Mouse (Mus musculus): Measurements from ENCODE around the gene Gm27021.

Gm27021 gene

DNA sequence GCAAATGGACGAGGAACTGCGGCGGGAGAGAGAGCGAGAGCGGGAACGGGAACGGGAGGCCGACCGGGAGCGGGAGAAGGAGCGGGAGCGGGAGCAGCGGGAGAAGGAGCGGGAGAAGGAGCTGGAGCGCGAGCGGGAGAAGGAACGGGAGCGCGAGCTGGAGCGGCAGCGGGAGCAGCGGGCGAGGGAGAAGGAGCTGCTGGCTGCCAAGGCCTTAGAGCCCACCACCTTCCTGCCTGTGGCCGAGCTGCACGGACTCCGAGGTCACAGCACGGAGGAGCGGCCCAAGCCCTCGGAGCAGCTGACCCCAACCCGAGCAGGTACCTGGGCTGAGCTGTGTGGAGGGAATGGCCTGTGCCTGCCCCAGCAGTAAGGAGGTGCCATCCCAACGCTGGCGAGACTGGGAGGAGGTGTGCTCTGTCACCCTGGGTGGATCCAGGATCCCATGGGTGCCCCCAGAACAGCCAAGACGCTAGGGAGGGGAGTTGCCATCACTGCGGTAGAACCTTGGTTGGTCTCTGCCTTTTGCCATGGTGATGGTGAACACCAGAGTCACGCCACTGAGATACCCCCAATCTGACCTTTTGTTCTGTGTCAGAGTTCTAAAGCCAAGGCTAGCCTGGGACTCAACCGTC, 99.6 kb downstream of the Gm27021 start:
- in situ Hi-C loops (cut with MboI): no loop called here

DNA sequence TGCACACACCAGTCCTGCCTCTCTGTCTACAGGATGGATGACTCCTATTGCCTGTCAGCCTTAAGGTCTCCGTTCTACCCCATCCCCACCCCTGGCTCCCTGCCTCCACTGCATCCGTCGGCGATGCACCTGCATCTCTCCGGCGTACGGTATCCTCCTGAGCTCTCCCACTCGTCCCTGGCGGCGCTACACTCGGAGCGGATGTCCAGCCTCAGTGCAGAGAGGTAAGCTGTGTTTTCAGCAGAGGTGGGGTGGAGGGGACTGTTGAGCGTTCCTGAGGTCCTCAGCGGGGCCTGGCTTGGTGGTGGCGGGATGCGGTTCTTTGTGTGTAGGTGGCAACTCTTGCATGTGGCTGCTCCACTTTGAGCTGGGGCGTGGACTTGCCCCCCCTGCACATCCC, 100.1 kb downstream of the Gm27021 start:
- in situ Hi-C loops (cut with MboI): no loop called here

DNA sequence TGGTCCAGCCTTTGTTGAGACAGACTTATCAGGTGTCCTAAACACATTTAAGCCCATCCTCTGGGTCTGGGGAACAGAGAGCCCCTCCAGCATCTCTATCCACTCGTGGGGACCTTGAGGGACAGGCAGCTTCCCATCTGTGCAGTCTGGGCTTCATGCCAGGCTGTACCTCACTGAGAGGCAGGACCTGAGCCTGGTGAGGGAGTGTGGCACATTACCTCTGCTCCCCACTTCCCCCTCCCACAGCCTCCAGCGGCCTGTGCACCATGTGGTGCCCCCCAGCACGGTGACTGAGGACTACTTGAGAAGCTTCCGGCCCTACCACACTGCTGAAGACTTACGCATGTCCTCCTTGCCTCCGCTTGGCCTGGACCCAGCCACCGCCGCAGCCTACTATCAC, 101.2 kb downstream of the Gm27021 start:
- in situ Hi-C loops (cut with MboI): no loop called here

DNA sequence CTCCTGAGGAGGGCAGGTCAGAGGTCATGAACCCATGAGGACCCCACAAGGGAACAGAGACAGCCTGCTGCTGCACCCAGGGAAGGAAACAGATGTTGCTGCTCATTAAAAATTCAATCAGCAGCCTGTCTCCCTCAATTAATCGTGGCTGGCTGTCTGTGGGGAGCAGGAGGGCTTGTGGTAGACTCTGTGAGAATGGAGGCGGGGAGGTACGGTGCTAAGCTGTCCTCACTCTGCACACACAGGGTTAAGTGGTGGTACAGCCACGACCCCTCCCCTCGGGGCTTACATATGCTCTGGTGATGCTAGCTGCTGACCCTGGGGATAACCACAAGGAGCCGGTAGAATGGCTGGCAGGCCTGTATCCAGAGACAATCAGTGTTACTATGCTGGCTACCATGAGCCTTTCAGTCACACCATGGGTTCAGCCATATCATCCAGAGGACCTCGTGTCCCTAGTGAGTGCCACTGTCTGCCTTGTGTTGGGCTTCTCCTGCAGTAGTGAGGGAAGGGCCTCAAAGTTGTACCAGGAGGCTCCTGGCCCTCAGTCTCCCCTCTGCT, 102.6 kb downstream of the Gm27021 start:
- in situ Hi-C loops (cut with MboI): no loop called here

DNA sequence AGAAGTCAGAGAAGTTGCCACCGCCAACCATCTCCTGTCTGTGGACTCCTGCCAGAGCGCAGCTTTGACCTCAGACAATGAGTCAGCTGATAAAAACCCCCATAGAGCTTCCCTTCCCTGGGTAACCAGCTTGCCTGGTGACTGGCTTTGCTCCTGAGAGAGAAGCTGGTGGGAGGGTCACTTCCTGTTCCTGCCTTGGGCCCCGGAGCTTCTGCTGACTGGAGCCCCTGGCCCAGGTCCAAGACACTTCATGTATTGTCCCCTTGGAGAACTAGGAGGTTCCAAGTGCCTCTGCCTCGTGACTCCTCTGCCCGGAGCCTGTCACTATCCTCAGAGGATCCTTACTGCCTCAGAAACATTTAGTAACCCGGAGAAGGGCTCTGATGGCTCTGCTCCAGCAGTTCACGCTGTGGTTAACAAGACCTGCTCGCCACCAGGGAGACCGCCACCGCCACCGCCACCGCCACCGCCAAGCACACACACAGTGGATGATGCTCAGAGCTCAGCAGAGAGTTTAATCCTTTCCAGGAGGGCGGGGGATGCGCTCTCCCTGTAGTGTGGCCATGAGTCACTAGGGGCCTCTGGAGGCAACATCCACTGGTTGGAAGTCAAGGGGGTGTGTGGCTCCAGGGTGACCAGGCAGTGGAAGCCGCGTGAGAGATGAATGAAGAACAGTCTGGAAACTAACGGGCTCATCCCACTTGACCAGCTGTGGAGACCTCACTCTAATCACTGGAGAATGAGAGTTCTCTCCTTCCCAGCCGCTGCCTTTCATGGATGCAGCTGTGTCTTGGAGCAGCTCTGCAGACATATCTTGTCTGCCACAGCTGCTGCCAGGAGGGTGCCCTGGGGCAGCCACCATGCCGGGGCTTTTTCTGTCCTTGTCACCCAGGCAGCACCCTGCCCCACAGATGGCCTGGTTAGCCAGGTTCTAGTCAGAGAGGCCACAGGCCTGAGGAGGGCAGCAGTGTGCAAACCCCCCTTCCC, 103.7 kb downstream of the Gm27021 start:
- in situ Hi-C loops (cut with MboI): no loop called here

DNA sequence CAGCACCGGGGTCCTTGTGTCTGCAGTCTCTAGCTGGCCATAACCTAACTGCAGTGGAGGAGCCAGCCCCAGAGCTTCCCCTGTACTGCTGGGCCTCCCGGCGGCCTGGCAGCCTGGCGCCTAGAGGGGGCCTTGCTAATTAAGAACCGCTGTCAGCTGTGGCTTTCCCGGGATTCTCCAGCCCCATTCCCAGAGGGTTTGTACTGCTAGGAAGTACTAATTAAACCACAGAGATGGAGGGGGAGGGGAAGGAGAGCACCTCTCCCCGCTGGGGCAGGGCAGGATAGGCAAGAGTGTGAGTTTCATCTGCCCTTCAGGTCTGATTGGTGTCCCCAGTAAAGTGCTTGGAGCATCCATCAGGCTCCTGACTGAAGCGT, 104.5 kb downstream of the Gm27021 start:
- in situ Hi-C loops (cut with MboI): no loop called here

DNA sequence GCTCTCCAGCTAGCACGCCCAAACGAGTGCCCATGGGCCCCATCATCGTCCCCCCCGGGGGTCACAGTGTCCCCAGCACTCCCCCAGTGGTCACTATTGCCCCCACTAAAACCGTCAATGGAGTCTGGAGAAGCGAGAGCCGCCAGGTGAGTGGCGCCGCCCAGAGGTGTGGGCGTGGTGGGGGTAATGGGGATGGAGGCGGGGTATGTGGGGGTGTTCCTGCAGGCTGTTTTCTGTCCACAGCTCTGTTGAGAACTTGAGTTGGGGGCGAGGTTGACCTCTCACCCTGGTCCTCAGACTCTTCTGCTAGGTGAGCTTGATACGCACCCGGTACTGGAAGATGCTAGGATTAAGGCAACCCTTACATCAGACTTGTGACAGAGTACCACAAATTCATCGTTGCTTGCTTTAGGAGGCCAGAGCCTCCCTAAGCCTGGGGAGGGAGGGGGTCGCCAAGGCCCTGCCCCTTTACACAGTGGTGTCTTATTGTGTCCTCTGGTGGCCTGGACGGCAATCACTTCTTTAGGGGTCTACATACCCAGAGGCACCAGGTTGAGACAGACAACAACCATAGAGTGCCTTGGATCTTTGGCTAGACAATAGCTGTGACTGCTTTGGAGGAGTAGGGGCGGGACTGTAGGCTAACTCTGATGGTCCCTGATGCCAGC, 105.1 kb downstream of the Gm27021 start:
- in situ Hi-C loops (cut with MboI): no loop called here

DNA sequence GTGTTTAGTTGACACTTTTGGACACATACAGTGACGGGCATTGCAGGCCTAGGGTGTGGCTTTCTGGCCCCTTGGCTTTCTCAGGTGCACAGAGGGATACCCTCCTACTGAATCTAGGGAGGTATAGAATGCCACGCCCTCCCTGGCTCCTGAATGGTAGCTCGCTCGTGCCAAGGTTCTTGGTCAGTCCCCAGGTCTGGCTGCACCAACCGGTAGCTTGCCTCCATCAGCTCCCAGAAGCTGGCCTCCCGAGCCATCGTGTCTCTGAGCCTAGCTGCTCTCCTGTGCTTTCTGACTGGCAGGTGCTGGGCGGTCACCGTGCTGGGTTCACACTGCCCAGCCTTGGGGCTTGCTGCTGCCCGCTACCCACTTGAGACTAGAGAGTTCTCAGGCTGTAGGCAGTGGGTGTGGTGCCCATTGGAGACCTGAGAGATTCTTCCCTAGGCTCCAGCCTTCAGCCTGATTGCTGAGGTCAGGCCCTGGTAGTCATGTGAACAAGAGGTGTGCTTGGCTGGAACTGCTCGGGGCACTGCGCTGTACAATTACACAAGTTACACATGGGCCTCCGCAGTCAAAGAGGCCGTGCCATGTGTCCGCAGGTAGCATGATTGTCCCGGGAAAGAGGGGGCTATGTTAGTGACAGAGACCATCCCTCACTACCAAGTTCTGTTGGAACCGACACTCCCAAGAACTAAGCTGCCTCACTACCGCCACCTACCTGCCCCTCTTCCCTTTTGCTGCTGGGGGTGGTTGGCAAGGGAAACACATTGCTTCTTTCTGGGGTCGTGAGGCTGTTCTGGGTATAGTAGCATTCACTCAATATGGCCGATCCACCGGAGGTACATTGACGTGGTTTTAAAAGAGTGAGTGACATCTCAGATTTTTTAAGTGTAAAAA, 106.1 kb downstream of the Gm27021 start:
- in situ Hi-C loops (cut with MboI): no loop called here

DNA sequence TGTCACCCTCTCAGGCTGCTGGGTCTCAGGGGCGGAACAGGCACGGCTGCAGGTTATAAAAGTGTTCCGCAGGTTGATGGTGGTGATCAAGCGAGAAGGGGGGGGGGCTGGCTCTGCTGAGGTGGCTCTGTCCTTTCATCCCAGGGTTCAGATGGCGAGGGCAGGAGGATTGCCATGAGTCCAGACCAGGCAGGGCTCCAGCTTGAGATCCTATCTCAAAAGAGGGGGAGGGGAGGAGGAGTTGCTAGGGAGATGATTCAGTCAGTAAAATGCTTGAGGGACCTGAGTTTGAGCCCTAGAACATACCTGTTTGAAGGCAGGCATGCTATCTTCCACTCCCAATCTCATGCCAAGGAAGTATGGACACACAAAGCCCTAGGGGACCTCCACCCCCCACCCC, 107.3 kb downstream of the Gm27021 start:
- in situ Hi-C loops (cut with MboI): no loop called here

DNA sequence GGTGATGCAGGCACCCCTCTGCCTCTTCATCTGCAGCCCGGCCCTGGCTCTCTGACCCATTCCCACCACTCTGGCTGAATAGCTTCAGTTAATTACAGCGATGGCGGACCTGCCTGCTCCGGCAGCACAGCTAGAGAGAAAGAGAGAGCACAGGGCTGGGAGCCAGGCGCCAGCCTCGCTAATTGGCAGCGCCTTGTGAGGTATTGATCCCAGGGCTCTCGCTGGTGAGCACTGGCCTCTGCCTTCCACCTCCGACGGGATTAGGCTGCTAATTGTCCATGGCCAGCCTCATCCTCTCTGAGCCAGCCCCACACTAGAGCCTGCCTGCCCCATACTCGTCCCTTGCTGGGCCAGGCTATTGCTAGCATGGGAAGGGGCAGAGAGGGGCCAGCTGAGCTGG, 108.2 kb downstream of the Gm27021 start:
- in situ Hi-C loops (cut with MboI): no loop called here
